Mouse (Mus musculus): Measurements from ENCODE around the gene Triobp. TPM values are rescaled to one million over a fixed set of nuclear protein-coding genes. Genes with fewer than 3 reads are reported as not detected.

Triobp gene
- polyA plus RNA-seq, 1 experiment from 2014 or later = 47.9 TPM

DNA sequence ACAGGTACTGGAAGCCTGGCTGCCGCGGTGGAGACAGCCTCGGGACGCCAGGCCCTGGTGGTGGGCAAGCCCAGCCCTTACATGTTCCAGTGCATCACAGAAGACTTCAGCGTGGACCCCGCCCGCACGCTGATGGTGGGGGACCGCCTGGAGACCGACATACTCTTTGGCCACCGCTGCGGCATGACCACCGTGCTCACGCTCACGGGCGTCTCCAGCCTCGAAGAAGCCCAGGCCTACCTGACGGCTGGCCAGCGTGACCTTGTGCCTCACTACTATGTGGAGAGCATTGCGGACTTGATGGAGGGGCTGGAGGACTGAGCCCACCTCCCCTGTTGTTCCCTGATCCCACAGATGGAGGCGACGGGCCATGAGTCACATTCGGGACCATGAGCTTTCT is 29.4 kb upstream of the Triobp start:
- Histone ChIP-seq H3K4me2 (ENCODE audit: low read depth, severe bottlenecking) (no peak overlapping the region), H3K4me3 (ENCODE audit: low read depth, low read length) (no peak overlapping the region), H3K27ac (replicated peaks; ENCODE audit: low read depth, low read length) (no peak overlapping the region), H3K36me3 (ENCODE audit: control insufficient read depth, insufficient read depth, low read length) (peaks cover 3% of the 10 kb centered on the region; the same call in 1 of the 2 replicates), H3K9ac (ENCODE audit: low read length) (no peak overlapping the region), H3K9me3 (ENCODE audit: control insufficient read depth, low read length) (no peaks in the 10 kb centered on the region), H3K4me1 (ENCODE audit: control insufficient read depth, insufficient read depth, low read length) (peaks cover 17% of the 10 kb centered on the region), H3K27me3 (ENCODE audit: control insufficient read depth, insufficient read depth, low read length) (no peaks in the 10 kb centered on the region)
- DNase-seq (ENCODE audit: low spot score) = no peak
- no peak for ATAC-seq (ENCODE audit: insufficient number of reproducible peaks, low FRiP score, low TSS enrichment, low read depth)
- 92% methylated on average over 23 of the region's 23 CpGs for WGBS

DNA sequence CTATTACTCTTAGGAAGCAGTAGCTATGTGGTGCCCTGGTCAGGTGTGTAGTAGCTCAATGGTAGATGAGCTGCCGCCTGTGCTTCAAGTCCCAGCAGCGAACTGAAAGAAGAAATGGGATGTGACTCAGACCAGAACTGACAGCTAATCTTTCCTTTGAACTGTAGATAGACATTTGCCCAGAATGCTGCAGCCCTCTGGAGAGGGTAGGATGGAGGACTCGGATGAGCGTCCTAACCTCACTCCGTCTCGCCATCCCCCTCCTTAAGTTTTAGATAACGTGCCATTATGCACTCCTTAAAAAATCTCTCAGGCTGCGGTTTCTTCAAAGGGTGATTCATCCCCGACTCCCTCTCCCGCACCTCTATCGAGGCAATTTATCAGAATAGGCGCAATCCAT is 27.6 kb upstream of the Triobp start:
- no peak overlapping the region for H3K27ac ChIP-seq (replicated peaks; ENCODE audit: low read depth, low read length)
- WGBS = 78% methylated on average over 12 of the region's 12 CpGs
- DNase-seq (ENCODE audit: low spot score) (no peak), ATAC-seq (ENCODE audit: insufficient number of reproducible peaks, low FRiP score, low TSS enrichment, low read depth) (no peak)
- no peaks in the 10 kb centered on the region for H3K9me3 ChIP-seq (ENCODE audit: control insufficient read depth, low read length)
- no peak overlapping the region for H3K9ac ChIP-seq (ENCODE audit: low read length)
- H3K27me3 ChIP-seq (ENCODE audit: control insufficient read depth, insufficient read depth, low read length) = no peaks in the 10 kb centered on the region
- peaks cover 3% of the 10 kb centered on the region; the same call in 1 of the 2 replicates for H3K36me3 ChIP-seq (ENCODE audit: control insufficient read depth, insufficient read depth, low read length)
- no peak overlapping the region for H3K4me2 ChIP-seq (ENCODE audit: low read depth, severe bottlenecking)
- H3K4me3 ChIP-seq (ENCODE audit: low read depth, low read length) = no peak overlapping the region
- peaks cover 18% of the 10 kb centered on the region for H3K4me1 ChIP-seq (ENCODE audit: control insufficient read depth, insufficient read depth, low read length)

DNA sequence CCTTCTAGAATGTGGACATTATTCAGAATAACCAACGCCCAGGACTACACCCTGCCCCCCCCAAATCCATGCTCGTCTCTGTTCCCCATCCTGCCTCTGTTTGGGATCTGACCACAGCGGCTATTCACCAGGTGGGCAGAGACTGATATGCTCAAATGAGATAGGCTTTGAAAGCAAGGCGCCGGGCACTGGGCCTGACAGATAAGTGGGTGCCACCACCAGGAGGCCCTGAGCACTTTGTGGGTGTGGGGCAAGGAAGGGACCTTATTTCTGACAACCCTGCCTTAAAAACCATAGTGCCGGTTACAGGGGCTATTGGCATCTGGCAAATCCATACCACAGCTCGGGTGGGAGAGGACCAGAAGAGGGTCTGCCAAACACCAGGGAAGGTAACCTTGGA is 24.8 kb upstream of the Triobp start:
- Histone ChIP-seq H3K27me3 (ENCODE audit: control insufficient read depth, insufficient read depth, low read length) (no peaks in the 10 kb centered on the region), H3K27ac (replicated peaks; ENCODE audit: low read depth, low read length) (no peak overlapping the region), H3K4me1 (ENCODE audit: control insufficient read depth, insufficient read depth, low read length) (peaks cover 18% of the 10 kb centered on the region), H3K36me3 (ENCODE audit: control insufficient read depth, insufficient read depth, low read length) (peaks cover 3% of the 10 kb centered on the region; the same call in 1 of the 2 replicates), H3K4me3 (ENCODE audit: low read depth, low read length) (no peak overlapping the region), H3K9me3 (ENCODE audit: control insufficient read depth, low read length) (no peaks in the 10 kb centered on the region), H3K9ac (ENCODE audit: low read length) (no peak overlapping the region), H3K4me2 (ENCODE audit: low read depth, severe bottlenecking) (no peak overlapping the region)
- no peak for ATAC-seq (ENCODE audit: insufficient number of reproducible peaks, low FRiP score, low TSS enrichment, low read depth)
- WGBS = 90% methylated on average over 7 of the region's 7 CpGs
- no peak for DNase-seq (ENCODE audit: low spot score)

DNA sequence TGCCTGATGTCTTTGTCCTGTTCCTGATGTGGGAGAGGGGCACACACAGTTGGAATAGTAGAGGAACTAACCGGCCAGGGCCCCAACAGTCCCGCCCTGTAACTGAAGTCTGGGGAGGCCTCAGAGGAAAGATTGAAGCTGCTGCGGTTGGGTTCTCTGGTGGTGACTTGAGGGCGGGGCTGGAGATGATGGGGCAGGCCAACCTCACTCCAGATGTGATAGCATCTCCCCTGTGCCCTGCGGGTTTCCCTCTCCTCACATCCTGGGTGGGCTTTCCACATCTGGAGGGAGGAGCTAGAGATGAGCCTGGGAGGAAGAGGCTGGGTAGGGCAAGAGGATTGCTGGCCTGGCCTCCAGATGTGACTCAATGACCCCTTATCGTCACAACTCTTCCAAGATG is 23.9 kb upstream of the Triobp start:
- no peaks in the 10 kb centered on the region for H3K27me3 ChIP-seq (ENCODE audit: control insufficient read depth, insufficient read depth, low read length)
- H3K9ac ChIP-seq (ENCODE audit: low read length) = peak overlapping the region; percentile 5; the same call in 1 of the 2 replicates
- H3K36me3 ChIP-seq (ENCODE audit: control insufficient read depth, insufficient read depth, low read length) = no peaks in the 10 kb centered on the region
- WGBS = 41% methylated on average over 6 of the region's 6 CpGs
- H3K4me1 ChIP-seq (ENCODE audit: control insufficient read depth, insufficient read depth, low read length) = peaks cover 18% of the 10 kb centered on the region
- no peak overlapping the region for H3K4me3 ChIP-seq (ENCODE audit: low read depth, low read length)
- H3K27ac ChIP-seq (replicated peaks; ENCODE audit: low read depth, low read length) = no peak overlapping the region
- ATAC-seq (ENCODE audit: insufficient number of reproducible peaks, low FRiP score, low TSS enrichment, low read depth) (no peak), DNase-seq (ENCODE audit: low spot score) (no peak)
- no peaks in the 10 kb centered on the region for H3K9me3 ChIP-seq (ENCODE audit: control insufficient read depth, low read length)
- H3K4me2 ChIP-seq (ENCODE audit: low read depth, severe bottlenecking) = no peak overlapping the region

DNA sequence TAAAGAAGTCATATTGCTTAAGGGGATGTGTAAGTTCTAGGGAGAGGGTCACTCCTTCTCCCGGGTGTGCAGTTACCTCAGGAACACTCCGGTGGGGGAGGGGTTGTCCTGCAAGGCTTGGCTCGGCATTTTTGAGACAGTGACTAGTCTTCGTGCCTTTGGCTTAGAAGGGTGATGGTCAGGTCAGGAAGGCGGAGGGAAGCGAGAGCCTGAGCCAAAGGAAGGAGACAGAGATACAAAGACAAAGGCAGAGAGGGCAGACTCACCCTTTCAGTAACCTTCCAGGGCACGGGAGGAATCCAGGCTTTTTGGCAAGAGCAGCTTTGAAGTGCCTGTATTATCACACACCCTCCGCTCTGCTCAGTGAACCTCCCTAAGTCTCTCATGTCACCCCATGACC is 22.4 kb upstream of the Triobp start:
- Histone ChIP-seq H3K27ac (replicated peaks; ENCODE audit: low read depth, low read length) (peak overlapping the region; percentile 83; the same call in 1 of the 2 replicates), H3K4me1 (ENCODE audit: control insufficient read depth, insufficient read depth, low read length) (peaks cover 18% of the 10 kb centered on the region), H3K27me3 (ENCODE audit: control insufficient read depth, insufficient read depth, low read length) (no peaks in the 10 kb centered on the region), H3K4me2 (ENCODE audit: low read depth, severe bottlenecking) (no peak overlapping the region), H3K9me3 (ENCODE audit: control insufficient read depth, low read length) (no peaks in the 10 kb centered on the region), H3K9ac (ENCODE audit: low read length) (no peak overlapping the region), H3K4me3 (ENCODE audit: low read depth, low read length) (no peak overlapping the region), H3K36me3 (ENCODE audit: control insufficient read depth, insufficient read depth, low read length) (peaks cover 5% of the 10 kb centered on the region; the same call in 1 of the 2 replicates)
- ATAC-seq (ENCODE audit: insufficient number of reproducible peaks, low FRiP score, low TSS enrichment, low read depth) (no peak), DNase-seq (ENCODE audit: low spot score) (no peak)
- WGBS = 53% methylated on average over 8 of the region's 8 CpGs

DNA sequence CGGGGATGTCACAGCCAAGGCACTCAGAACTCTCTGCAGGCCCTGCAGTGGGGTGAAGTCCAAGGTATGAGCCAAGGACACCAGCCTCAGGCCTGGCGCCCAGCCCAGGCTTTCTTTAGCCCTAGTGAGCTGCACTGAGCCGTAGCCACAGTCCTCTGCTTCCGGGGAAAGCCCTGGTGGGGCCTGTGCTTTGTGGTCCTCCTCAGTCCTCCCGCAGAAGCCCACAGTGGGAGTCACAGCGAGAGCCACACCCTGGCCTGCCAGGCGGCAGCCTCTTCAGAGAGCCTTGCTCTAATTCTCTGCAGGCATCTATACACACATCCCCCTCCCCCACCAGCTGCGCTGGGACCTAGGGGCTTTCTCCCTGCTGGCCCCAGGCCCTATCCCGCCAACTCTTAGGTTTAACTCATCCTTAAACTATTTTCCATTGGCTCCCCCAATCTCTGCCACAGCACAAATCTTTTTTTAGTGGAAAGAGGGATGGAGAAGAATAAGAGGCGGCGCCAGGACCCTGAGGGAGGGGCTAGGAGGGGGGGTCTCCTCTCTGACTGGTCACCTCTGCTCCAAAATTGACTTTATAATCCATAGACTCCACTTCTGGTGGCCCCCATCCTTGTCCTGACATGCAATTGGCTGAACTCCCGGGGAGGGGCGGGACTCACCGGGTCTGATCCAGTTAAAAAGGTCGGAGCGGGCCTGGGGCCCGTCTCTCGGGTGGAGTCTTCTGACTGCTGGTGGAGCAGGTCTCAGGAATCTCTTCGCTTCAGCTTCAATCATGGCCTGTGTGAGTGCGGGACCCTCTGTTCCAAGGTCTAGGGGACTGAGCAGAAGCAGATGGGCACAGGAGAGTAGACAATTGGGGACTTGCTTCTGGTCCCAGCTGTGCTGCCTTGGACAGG is 21.3 kb upstream of the Triobp start, which contains the start of gene Lgals1:
Gene Lgals1, plus strand, starts transcription at position 705 of the 899 bp plus-strand sequence.
- Histone ChIP-seq H3K27ac (replicated peaks; ENCODE audit: low read depth, low read length) (peak within 1 kb of the TSS; percentile 83), H3K9me3 (ENCODE audit: control insufficient read depth, low read length) (no peaks in the 10 kb centered on the region), H3K36me3 (ENCODE audit: control insufficient read depth, insufficient read depth, low read length) (peaks cover 5% of the 10 kb centered on the region; the same call in 1 of the 2 replicates), H3K4me3 (ENCODE audit: low read depth, low read length) (peak within 1 kb of the TSS; percentile 28), H3K9ac (ENCODE audit: low read length) (peak within 1 kb of the TSS; percentile 47), H3K4me1 (ENCODE audit: control insufficient read depth, insufficient read depth, low read length) (peaks cover 18% of the 10 kb centered on the region), H3K27me3 (ENCODE audit: control insufficient read depth, insufficient read depth, low read length) (no peaks in the 10 kb centered on the region), H3K4me2 (ENCODE audit: low read depth, severe bottlenecking) (peak within 1 kb of the TSS; percentile 63)
- WGBS = 7% methylated on average over 20 of the region's 20 CpGs
- ATAC-seq (ENCODE audit: insufficient number of reproducible peaks, low FRiP score, low TSS enrichment, low read depth) = peak; percentile 78
- DNase-seq (ENCODE audit: low spot score) = peak; percentile 92

DNA sequence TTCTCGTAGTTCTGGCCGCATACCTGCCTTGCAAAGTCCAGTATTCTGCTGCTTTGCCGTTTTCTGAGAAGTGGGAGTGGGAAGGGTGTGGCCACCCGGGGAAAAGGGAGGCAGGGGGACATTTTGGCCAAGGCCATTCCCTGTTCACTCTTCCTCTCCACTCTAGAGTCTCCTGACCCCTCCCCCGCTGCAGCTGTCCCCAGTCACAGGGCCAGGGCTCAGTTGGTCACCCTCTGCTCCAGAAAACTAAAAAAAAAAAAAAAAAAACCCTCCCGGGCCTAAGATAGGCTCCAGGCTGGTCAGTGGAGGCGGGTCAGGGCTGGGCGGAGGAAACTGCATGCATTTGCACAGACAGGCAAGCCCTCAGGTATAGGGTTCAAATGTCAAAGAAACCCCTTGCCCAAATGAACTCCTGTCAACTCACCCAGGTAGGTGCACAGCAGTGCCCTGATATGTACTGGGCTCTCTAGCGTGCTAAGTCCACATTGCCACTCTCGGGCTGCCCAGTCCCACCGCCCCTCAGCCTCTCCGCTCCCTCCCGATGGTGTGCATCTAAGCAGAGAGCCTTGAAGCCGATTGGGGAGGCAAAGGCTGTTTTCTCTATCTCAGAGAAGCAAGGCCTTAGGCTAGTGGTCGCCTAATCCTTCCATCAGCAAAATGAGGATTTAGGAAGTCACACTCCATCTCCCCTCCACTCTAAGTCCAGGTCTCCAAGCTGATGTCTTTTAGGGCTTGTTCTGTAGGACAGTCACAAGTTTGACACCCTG is 20.3 kb upstream of the Triobp start:
- Histone ChIP-seq H3K27ac (replicated peaks; ENCODE audit: low read depth, low read length) (peak overlapping the region; percentile 61), H3K9ac (ENCODE audit: low read length) (peak overlapping the region; percentile 47), H3K4me2 (ENCODE audit: low read depth, severe bottlenecking) (peak overlapping the region; percentile 63), H3K9me3 (ENCODE audit: control insufficient read depth, low read length) (no peaks in the 10 kb centered on the region), H3K36me3 (ENCODE audit: control insufficient read depth, insufficient read depth, low read length) (peaks cover 5% of the 10 kb centered on the region; the same call in 1 of the 2 replicates), H3K27me3 (ENCODE audit: control insufficient read depth, insufficient read depth, low read length) (no peaks in the 10 kb centered on the region), H3K4me3 (ENCODE audit: low read depth, low read length) (peak overlapping the region; percentile 28), H3K4me1 (ENCODE audit: control insufficient read depth, insufficient read depth, low read length) (peaks cover 18% of the 10 kb centered on the region)
- DNase-seq (ENCODE audit: low spot score) = peak; percentile 55
- ATAC-seq (ENCODE audit: insufficient number of reproducible peaks, low FRiP score, low TSS enrichment, low read depth) = no peak
- WGBS = 15% methylated on average over 15 of the region's 15 CpGs

DNA sequence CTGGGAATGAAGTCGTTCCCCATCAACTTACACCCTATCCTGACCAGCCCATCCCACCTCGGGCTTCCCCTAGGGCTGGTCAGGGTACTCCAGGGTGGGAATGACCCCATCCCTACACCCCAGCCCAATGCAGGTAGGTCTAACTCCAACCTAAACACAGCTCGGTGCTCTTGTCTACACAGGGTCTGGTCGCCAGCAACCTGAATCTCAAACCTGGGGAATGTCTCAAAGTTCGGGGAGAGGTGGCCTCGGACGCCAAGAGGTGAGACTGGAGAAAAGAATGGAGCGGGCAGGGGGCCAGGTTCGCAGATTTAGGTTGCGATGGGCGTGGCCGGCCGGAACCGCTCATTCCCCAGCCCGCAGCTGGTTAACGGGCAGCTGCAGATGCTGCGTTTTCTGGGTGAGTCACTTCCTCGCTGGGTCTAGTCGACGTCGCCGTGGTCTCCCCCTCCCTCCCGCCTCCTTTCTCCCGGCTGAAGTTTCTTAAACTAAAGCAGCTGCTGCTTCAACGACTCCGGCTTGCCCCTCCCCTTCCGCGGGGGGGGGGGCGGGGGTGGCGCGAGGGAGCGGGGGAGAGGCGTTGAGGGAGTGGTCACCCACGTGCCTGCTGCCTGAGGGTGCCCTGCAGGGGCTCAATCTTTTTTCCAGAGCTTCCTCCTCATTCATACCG is 19.6 kb upstream of the Triobp start:
- peak overlapping the region; percentile 28 for H3K4me3 ChIP-seq (ENCODE audit: low read depth, low read length)
- peaks cover 5% of the 10 kb centered on the region; the same call in 1 of the 2 replicates for H3K36me3 ChIP-seq (ENCODE audit: control insufficient read depth, insufficient read depth, low read length)
- H3K27ac ChIP-seq (replicated peaks; ENCODE audit: low read depth, low read length) = peak overlapping the region; percentile 61
- no peaks in the 10 kb centered on the region for H3K9me3 ChIP-seq (ENCODE audit: control insufficient read depth, low read length)
- no peaks in the 10 kb centered on the region for H3K27me3 ChIP-seq (ENCODE audit: control insufficient read depth, insufficient read depth, low read length)
- H3K9ac ChIP-seq (ENCODE audit: low read length) = peak overlapping the region; percentile 47; the same call in 1 of the 2 replicates
- ATAC-seq (ENCODE audit: insufficient number of reproducible peaks, low FRiP score, low TSS enrichment, low read depth) (peak; percentile 63; the same call in 1 of the 2 replicates), DNase-seq (ENCODE audit: low spot score) (peak; percentile 95)
- under 1% methylated on average over 31 of the region's 35 CpGs for WGBS
- H3K4me1 ChIP-seq (ENCODE audit: control insufficient read depth, insufficient read depth, low read length) = peaks cover 18% of the 10 kb centered on the region
- H3K4me2 ChIP-seq (ENCODE audit: low read depth, severe bottlenecking) = peak overlapping the region; percentile 63
